10 mouse cellular contexts compared by ENCODE assay signal in genomic region chr1:64060116-64060515, GRCm38 (mm10).
DNase-seq lines count a peak whose midpoint lies in the region; ATAC-seq and TF ChIP-seq lines count a peak whose summit lies in the region.
"Had no signal": no experiment of that assay in that cellular context is flagged by ENCODE, and none has a peak within 500 bp of the region (broad histone marks: within the 10 kb centered on the region; RNA-seq: fewer than 3 reads in every experiment).

No protein-coding gene starts in this region.

- no peaks in the 10 kb centered on the region for H3K27me3 ChIP-seq in embryonic facial prominence, embryonic 11.5 days (ENCODE audit: control insufficient read depth, insufficient read depth, low read length)
- H3K27me3 ChIP-seq in hindbrain, embryonic 12.5 days, result no peaks in the 10 kb centered on the region
- H3K27me3 ChIP-seq in midbrain, embryonic 14.5 days (ENCODE audit: control insufficient read depth, insufficient read depth, low read length), result no peaks in the 10 kb centered on the region
- H3K27me3 ChIP-seq: embryonic facial prominence, embryonic 15.5 days had no signal

- WGBS in embryonic facial prominence, embryonic 11.5 days, result 56% methylated on average over 7 of the region's 7 CpGs
- 61% methylated on average over 7 of the region's 7 CpGs for WGBS in hindbrain, embryonic 12.5 days
- 51% methylated on average over 7 of the region's 7 CpGs for WGBS in midbrain, embryonic 14.5 days
- WGBS in lung, adult 2 months, result 41% methylated on average over 7 of the region's 7 CpGs

- no peak overlapping the region for H3K9ac ChIP-seq in embryonic facial prominence, embryonic 11.5 days (replicated peaks; ENCODE audit: low read length)
- H3K9ac ChIP-seq in hindbrain, embryonic 12.5 days, result 0 out of 2 replicates have a peak overlapping the region, but pooled peaks have one; percentile 0
- H3K9ac ChIP-seq in midbrain, embryonic 14.5 days (replicated peaks; ENCODE audit: low read length), result peak overlapping the region; percentile 14; the same call in 1 of the 2 replicates
- H3K9ac ChIP-seq: embryonic facial prominence, embryonic 15.5 days had no signal

- H3K4me1 ChIP-seq in embryonic facial prominence, embryonic 11.5 days (ENCODE audit: control insufficient read depth, insufficient read depth, low read length), result peaks cover 2% of the 10 kb centered on the region; the same call in 1 of the 2 replicates
- H3K4me1 ChIP-seq in hindbrain, embryonic 12.5 days, result peaks cover 67% of the 10 kb centered on the region
- peaks cover 79% of the 10 kb centered on the region for H3K4me1 ChIP-seq in midbrain, embryonic 14.5 days (ENCODE audit: control insufficient read depth, insufficient read depth, low read length)
- H3K4me1 ChIP-seq in lung, adult 2 months (ENCODE audit: control insufficient read depth, insufficient read depth, low read length), result peaks cover 14% of the 10 kb centered on the region

- H3K9me3 ChIP-seq in embryonic facial prominence, embryonic 11.5 days (replicated peaks; ENCODE audit: control insufficient read depth, low read length), result no peaks in the 10 kb centered on the region
- no peaks in the 10 kb centered on the region for H3K9me3 ChIP-seq in hindbrain, embryonic 12.5 days (replicated peaks)
- no peaks in the 10 kb centered on the region for H3K9me3 ChIP-seq in midbrain, embryonic 14.5 days (ENCODE audit: control insufficient read depth, low read length)
- H3K9me3 ChIP-seq: embryonic facial prominence, embryonic 15.5 days had no signal

- no peak overlapping the region for H3K4me2 ChIP-seq in embryonic facial prominence, embryonic 11.5 days (ENCODE audit: low read depth, low read length)
- peak overlapping the region; percentile 23 for H3K4me2 ChIP-seq in hindbrain, embryonic 12.5 days (replicated peaks)
- H3K4me2 ChIP-seq in midbrain, embryonic 14.5 days (ENCODE audit: low read length), result peak overlapping the region; percentile 43
- H3K4me2 ChIP-seq: embryonic facial prominence, embryonic 15.5 days had no signal

- H3K4me3 ChIP-seq in embryonic facial prominence, embryonic 11.5 days (ENCODE audit: low read depth, low read length), result no peak overlapping the region
- H3K4me3 ChIP-seq in hindbrain, embryonic 12.5 days, result no peak overlapping the region
- no peak overlapping the region for H3K4me3 ChIP-seq in midbrain, embryonic 14.5 days (replicated peaks; ENCODE audit: low read depth, low read length)
- H3K4me3 ChIP-seq in lung, adult 2 months (replicated peaks; ENCODE audit: extremely low read depth, low read depth, low read length), result no peak overlapping the region
- H3K4me3 ChIP-seq: embryonic facial prominence, embryonic 15.5 days had no signal

- no peak for TF ChIP-seq POLR2A in lung, adult 2 months (IDR thresholded peaks at IDR 0.05; ENCODE audit: borderline replicate concordance, extremely low read depth, low read depth, low read length)

- TF ChIP-seq CTCF in lung, adult 2 months (IDR thresholded peaks at IDR 0.05; ENCODE audit: insufficient read depth, low read length), result no peak

- intact Hi-C loops in heart, postnatal 36 days (cut with DNase I), result loop anchor here (2.0 kb wide), 1 partner anchor 13 kb away; no protein-coding TSS in a partner anchor

- H3K36me3 ChIP-seq in embryonic facial prominence, embryonic 11.5 days (replicated peaks; ENCODE audit: control insufficient read depth, insufficient read depth, low read depth, low read length), result no peaks in the 10 kb centered on the region
- H3K36me3 ChIP-seq in hindbrain, embryonic 12.5 days, result 0 out of 2 replicates have a peak, but pooled peaks cover 4% of the 10 kb centered on the region
- H3K36me3 ChIP-seq in midbrain, embryonic 14.5 days (ENCODE audit: control insufficient read depth, insufficient read depth, low read length), result no peaks in the 10 kb centered on the region

- no peak for ATAC-seq in embryonic facial prominence, embryonic 11.5 days (replicated peaks; ENCODE audit: insufficient number of reproducible peaks, low FRiP score, low TSS enrichment, low read depth)
- ATAC-seq in hindbrain, embryonic 12.5 days (ENCODE audit: low FRiP score), result no peak
- ATAC-seq in midbrain, embryonic 14.5 days (ENCODE audit: low FRiP score, low TSS enrichment), result no peak

- no peak overlapping the region for H3K27ac ChIP-seq in embryonic facial prominence, embryonic 11.5 days (replicated peaks; ENCODE audit: low read depth, low read length)
- peak overlapping the region; percentile 84 for H3K27ac ChIP-seq in hindbrain, embryonic 12.5 days
- H3K27ac ChIP-seq in midbrain, embryonic 14.5 days (replicated peaks; ENCODE audit: low read depth, low read length), result peak overlapping the region; percentile 93
- H3K27ac ChIP-seq: embryonic facial prominence, embryonic 15.5 days had no signal

- DNase-seq in heart, adult 11 months, result peak; percentile 93
- no peak for DNase-seq in heart, postnatal 36 days
- peak; percentile 36 for DNase-seq in embryonic facial prominence, embryonic 11.5 days (ENCODE audit: low spot score)
- peak; percentile 61 for DNase-seq in midbrain, embryonic 14.5 days
- DNase-seq in lung, postnatal 14 days, result no peak
- no peak for DNase-seq in lung, adult 2 months
- no peak for DNase-seq in lung, adult 18-20 months
- DNase-seq: liver had no signal

Comparison
In these comparisons a context has a peak if more than half of its experiments do, and no peak if none do; other contexts are left out.
1. DNase-seq: peak in heart, adult 11 months (single experiment), embryonic facial prominence, embryonic 11.5 days (single experiment) and midbrain, embryonic 14.5 days (single experiment); none in heart, postnatal 36 days (0 of 2), lung, postnatal 14 days (single experiment), lung, adult 2 months (single experiment) and lung, adult 18-20 months (0 of 2).